ENCODE assay signal across 25 mouse cellular contexts in genomic region chr10:118700115-118700514, GRCm38 (mm10).
DNase-seq lines count a peak whose midpoint lies in the region; ATAC-seq lines count a peak whose summit lies in the region.
"Had no signal": no experiment of that assay in that cellular context is flagged by ENCODE, and none has a peak within 500 bp of the region (broad histone marks: within the 10 kb centered on the region; RNA-seq: fewer than 3 reads in every experiment).

No protein-coding gene starts in this region.

- H3K9me3 ChIP-seq in liver, embryonic 12.5 days (replicated peaks): no peaks in the 10 kb centered on the region
- H3K9me3 ChIP-seq in liver, embryonic 15.5 days (replicated peaks): no peaks in the 10 kb centered on the region
- no peaks in the 10 kb centered on the region for H3K9me3 ChIP-seq in forebrain, embryonic 11.5 days (ENCODE audit: control insufficient read depth, low read length)
- H3K9me3 ChIP-seq: embryonic facial prominence, embryonic 12.5 days; embryonic facial prominence, embryonic 15.5 days; forebrain, embryonic 12.5 days; forebrain, embryonic 15.5 days; hindbrain, embryonic 10.5 days; hindbrain, embryonic 13.5 days had no signal

- H3K9ac ChIP-seq in liver, embryonic 12.5 days: no peak overlapping the region
- H3K9ac ChIP-seq in liver, embryonic 15.5 days: no peak overlapping the region
- H3K9ac ChIP-seq in forebrain, embryonic 11.5 days (ENCODE audit: low read length): no peak overlapping the region
- H3K9ac ChIP-seq: embryonic facial prominence, embryonic 12.5 days; embryonic facial prominence, embryonic 15.5 days; forebrain, embryonic 12.5 days; forebrain, embryonic 15.5 days; hindbrain, embryonic 13.5 days had no signal

- H3K4me3 ChIP-seq in liver, embryonic 12.5 days: no peak overlapping the region
- H3K4me3 ChIP-seq in liver, embryonic 15.5 days (replicated peaks): no peak overlapping the region
- H3K4me3 ChIP-seq in forebrain, embryonic 11.5 days (ENCODE audit: low read depth, low read length): no peak overlapping the region
- H3K4me3 ChIP-seq: embryonic facial prominence, embryonic 12.5 days; embryonic facial prominence, embryonic 15.5 days; forebrain, embryonic 12.5 days; forebrain, embryonic 15.5 days; hindbrain, embryonic 10.5 days; hindbrain, embryonic 13.5 days had no signal

- H3K4me2 ChIP-seq in liver, embryonic 12.5 days: no peak overlapping the region
- H3K4me2 ChIP-seq in liver, embryonic 15.5 days: no peak overlapping the region
- no peak overlapping the region for H3K4me2 ChIP-seq in forebrain, embryonic 11.5 days (ENCODE audit: low read depth, low read length, severe bottlenecking)
- H3K4me2 ChIP-seq: embryonic facial prominence, embryonic 12.5 days; embryonic facial prominence, embryonic 15.5 days; forebrain, embryonic 12.5 days; forebrain, embryonic 15.5 days; heart, embryonic 11.5 days; hindbrain, embryonic 13.5 days had no signal

- no peaks in the 10 kb centered on the region for H3K27me3 ChIP-seq in liver, embryonic 12.5 days (replicated peaks)
- no peaks in the 10 kb centered on the region for H3K27me3 ChIP-seq in liver, embryonic 15.5 days
- H3K27me3 ChIP-seq in forebrain, embryonic 11.5 days (ENCODE audit: control insufficient read depth, insufficient read depth, low read length): no peaks in the 10 kb centered on the region
- H3K27me3 ChIP-seq: CH12.LX; embryonic facial prominence, embryonic 12.5 days; embryonic facial prominence, embryonic 15.5 days; forebrain, embryonic 12.5 days; forebrain, embryonic 15.5 days; hindbrain, embryonic 13.5 days; Patski had no signal

- DNase-seq in heart, adult 11 months: peak; percentile 66
- DNase-seq in heart, postnatal 4 days: no peak
- no peak for DNase-seq in kidney, postnatal 36 days
- no peak for DNase-seq in forebrain, embryonic 11.5 days (ENCODE audit: low spot score)
- DNase-seq: adrenal gland, postnatal 14 days; B cell, adult 2 months; cerebellum, adult 18-20 months; cerebellum, adult 9-10 months; cerebellum, postnatal 14 days; gastrocnemius, postnatal 10 days; gastrocnemius, postnatal 36 days had no signal

- H3K4me1 ChIP-seq in liver, embryonic 12.5 days: no peaks in the 10 kb centered on the region
- no peaks in the 10 kb centered on the region for H3K4me1 ChIP-seq in liver, embryonic 15.5 days (replicated peaks)
- no peaks in the 10 kb centered on the region for H3K4me1 ChIP-seq in forebrain, embryonic 11.5 days (replicated peaks; ENCODE audit: control insufficient read depth, insufficient read depth, low read length)
- H3K4me1 ChIP-seq: embryonic facial prominence, embryonic 12.5 days; embryonic facial prominence, embryonic 15.5 days; forebrain, embryonic 12.5 days; forebrain, embryonic 15.5 days; hindbrain, embryonic 13.5 days had no signal

- WGBS in liver, embryonic 12.5 days (ENCODE audit: insufficient replicate concordance): 74% methylated on average over 4 of the region's 4 CpGs
- WGBS in liver, embryonic 15.5 days (ENCODE audit: insufficient replicate concordance): 73% methylated on average over 4 of the region's 4 CpGs
- 94% methylated on average over 4 of the region's 4 CpGs for WGBS in forebrain, embryonic 11.5 days

- peak; percentile 84 for ATAC-seq in liver, embryonic 12.5 days
- ATAC-seq in liver, embryonic 15.5 days (ENCODE audit: insufficient read depth): peak; percentile 80
- ATAC-seq in megakaryocyte progenitor cell, adult 5-6 weeks (replicated peaks; ENCODE audit: poor library complexity): no peak
- no peak for ATAC-seq in forebrain, embryonic 11.5 days (replicated peaks; ENCODE audit: low FRiP score)
- ATAC-seq: forebrain, embryonic 15.5 days; hindbrain, embryonic 16.5 days; Patski had no signal

- no peak overlapping the region for H3K27ac ChIP-seq in liver, embryonic 12.5 days
- no peak overlapping the region for H3K27ac ChIP-seq in liver, embryonic 15.5 days (replicated peaks)
- no peak overlapping the region for H3K27ac ChIP-seq in forebrain, embryonic 11.5 days (ENCODE audit: low read depth, low read length)
- H3K27ac ChIP-seq: embryonic facial prominence, embryonic 12.5 days; embryonic facial prominence, embryonic 15.5 days; forebrain, embryonic 12.5 days; forebrain, embryonic 15.5 days; hindbrain, embryonic 10.5 days; hindbrain, embryonic 13.5 days had no signal

- no peaks in the 10 kb centered on the region for H3K36me3 ChIP-seq in liver, embryonic 12.5 days
- no peaks in the 10 kb centered on the region for H3K36me3 ChIP-seq in liver, embryonic 15.5 days (replicated peaks)
- no peaks in the 10 kb centered on the region for H3K36me3 ChIP-seq in forebrain, embryonic 11.5 days (ENCODE audit: control insufficient read depth, insufficient read depth, low read length)
- H3K36me3 ChIP-seq: embryonic facial prominence, embryonic 12.5 days; embryonic facial prominence, embryonic 15.5 days; forebrain, embryonic 12.5 days; forebrain, embryonic 15.5 days; G1E; hindbrain, embryonic 10.5 days; hindbrain, embryonic 13.5 days had no signal

Comparison
In these comparisons a context has a peak if more than half of its experiments do, and no peak if none do; other contexts are left out.
1. ATAC-seq: peak in liver, embryonic 12.5 days (single experiment) and liver, embryonic 15.5 days (single experiment); none in megakaryocyte progenitor cell, adult 5-6 weeks (single experiment) and forebrain, embryonic 11.5 days (single experiment).